Mouse (Mus musculus) lung, postnatal 25 days (tissue): ENCODE data around the gene Hmga1.

Experiments
- DNase-seq: peaks from one replicate; pipeline ENCODE4 v3.0.0; 2022; ENCODE audit warnings: low spot score

The Hmga1 gene

GRCm38 (mm10) chr17:27591826-27592564 is 35.7 kb downstream of the Hmga1 start:
- no peak for DNase-seq

GRCm38 (mm10) chr17:27592565-27592910 is 36.2 kb downstream of the Hmga1 start:
- no peak for DNase-seq

- no peak for DNase-seq
Observed at GRCm38 (mm10) chr17:27595659-27596375, 39.5 kb downstream of the Hmga1 start.

GRCm38 (mm10) chr17:27596376-27597190 is 40.3 kb downstream of the Hmga1 start:
- no peak for DNase-seq

- no peak for DNase-seq
Observed at GRCm38 (mm10) chr17:27600286-27600685, 44.0 kb downstream of the Hmga1 start.

GRCm38 (mm10) chr17:27600869-27601268 is 44.6 kb downstream of the Hmga1 start:
- DNase-seq: no peak

- DNase-seq: no peak
Observed at GRCm38 (mm10) chr17:27603036-27603435, 46.7 kb downstream of the Hmga1 start.

GRCm38 (mm10) chr17:27603522-27604234 is 47.4 kb downstream of the Hmga1 start:
- DNase-seq: no peak

GRCm38 (mm10) chr17:27609576-27609975 is 53.3 kb downstream of the Hmga1 start:
- DNase-seq: no peak

- no peak for DNase-seq
Observed at GRCm38 (mm10) chr17:27610679-27611518, 54.6 kb downstream of the Hmga1 start.

- no peak for DNase-seq
Observed at GRCm38 (mm10) chr17:27611519-27611884, 55.2 kb downstream of the Hmga1 start.

GRCm38 (mm10) chr17:27611994-27612393 is 55.7 kb downstream of the Hmga1 start:
- no peak for DNase-seq

GRCm38 (mm10) chr17:27613016-27613415 is 56.7 kb downstream of the Hmga1 start:
- no peak for DNase-seq
